Mouse (Mus musculus): ENCODE measurements at regions not wholly inside any gene's neighbourhood (a gene's known extent, or its start where the extent isn't known, plus 50 kb on each side); places are given as distances from the start of the nearest gene placed in this dataset.

DNA sequence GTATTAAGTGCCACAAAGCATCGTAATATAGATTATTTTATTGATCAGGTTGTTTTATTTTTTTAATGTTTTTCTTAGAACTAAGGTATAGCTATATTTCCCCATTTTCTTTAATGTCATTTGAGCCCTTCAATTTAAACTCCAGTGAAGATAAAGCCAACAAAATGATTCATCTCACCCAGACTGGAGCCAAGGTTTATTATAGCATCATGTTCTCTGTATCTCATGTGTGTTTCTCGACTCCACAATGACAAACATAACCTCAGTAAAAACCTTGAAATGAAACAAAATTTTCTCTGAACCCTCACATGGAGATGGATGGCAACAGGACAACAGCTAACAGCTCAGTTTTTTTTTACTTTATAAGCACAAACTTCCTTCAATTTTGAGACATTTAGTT lies 61.7 kb upstream of the Pcdh15 start:
- Histone ChIP-seq H3K9me3 (replicated peaks; ENCODE audit: low read length) (no peaks in the 10 kb centered on the region), H3K27ac (no peak overlapping the region), H3K36me3 (ENCODE audit: insufficient read depth, low read length) (no peaks in the 10 kb centered on the region), H3K27me3 (ENCODE audit: insufficient read depth, low read length) (no peaks in the 10 kb centered on the region), H3K4me3 (replicated peaks; ENCODE audit: low read depth, low read length) (no peak overlapping the region), H3K4me2 (ENCODE audit: low read length) (no peak overlapping the region), H3K4me1 (replicated peaks; ENCODE audit: insufficient read depth, low read length) (no peaks in the 10 kb centered on the region), H3K9ac (ENCODE audit: low read depth, low read length) (no peak overlapping the region)
- DNase-seq (ENCODE audit: low spot score): no peak
- 83% methylated on average over 2 of the region's 2 CpGs for WGBS
- no peak for ATAC-seq (replicated peaks; ENCODE audit: low FRiP score, low read depth)
- TF ChIP-seq CTCF (IDR thresholded peaks at IDR 0.05; ENCODE audit: low read depth): no peak

DNA sequence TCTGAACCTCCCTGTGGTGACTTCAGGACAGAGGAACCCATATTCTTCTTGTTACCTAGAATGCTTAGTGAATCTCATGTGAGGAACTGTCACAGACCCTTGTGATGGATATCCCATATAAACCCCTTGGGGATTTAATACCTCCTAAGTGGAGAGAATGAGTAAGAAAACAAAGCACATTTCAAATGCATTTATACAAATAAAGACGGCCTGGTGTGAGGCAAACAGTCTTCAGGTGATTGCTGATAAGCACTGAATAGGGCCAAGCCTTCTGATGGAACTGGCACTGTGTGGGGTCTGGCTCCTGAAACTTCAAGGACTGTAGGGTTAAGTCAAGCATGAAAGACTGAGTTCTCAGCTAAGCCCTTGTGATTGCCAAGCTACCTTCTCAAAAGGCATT lies 59.6 kb upstream of the Pcdh15 start:
- WGBS: 48% methylated on average over 1 of the region's 1 CpGs
- Histone ChIP-seq H3K9ac (ENCODE audit: low read depth, low read length) (no peak overlapping the region), H3K4me2 (ENCODE audit: low read length) (no peak overlapping the region), H3K4me3 (replicated peaks; ENCODE audit: low read depth, low read length) (no peak overlapping the region), H3K36me3 (ENCODE audit: insufficient read depth, low read length) (no peaks in the 10 kb centered on the region), H3K4me1 (replicated peaks; ENCODE audit: insufficient read depth, low read length) (no peaks in the 10 kb centered on the region), H3K27ac (no peak overlapping the region), H3K27me3 (ENCODE audit: insufficient read depth, low read length) (no peaks in the 10 kb centered on the region), H3K9me3 (replicated peaks; ENCODE audit: low read length) (no peaks in the 10 kb centered on the region)
- TF ChIP-seq CTCF (IDR thresholded peaks at IDR 0.05; ENCODE audit: low read depth): no peak
- no peak for ATAC-seq (replicated peaks; ENCODE audit: low FRiP score, low read depth)
- DNase-seq (ENCODE audit: low spot score): no peak

Data from kidney, postnatal 0 days (tissue).